Mouse (Mus musculus) forebrain, embryonic 15.5 days (tissue): ENCODE data around the gene Zfp367. TPM values are rescaled to one million over a fixed set of nuclear protein-coding genes. Genes with fewer than 3 reads are reported as not detected.

Experiments
- ATAC-seq: fragments of 200-750 bp; cut with Nextera tagmentation; replicated peaks from 2 replicates; pipeline ENCODE4 v1.8.0; 2017; ENCODE audit warnings: mild to moderate bottlenecking, moderate TSS enrichment, moderate library complexity
- H3K27ac ChIP-seq: fragments of 300-500 bp; sonication (generic); replicated peaks from 2 replicates; pipeline ENCODE4 v1.5.1; 2015; ENCODE audit warnings: mild to moderate bottlenecking, inconsistent platforms
- H3K27me3 ChIP-seq: fragments of 300-500 bp; sonication (generic); 2 replicates; pipeline ENCODE4 v1.6.1; 2015; ENCODE audit warnings: inconsistent platforms
- H3K36me3 ChIP-seq: fragments of 300-500 bp; sonication (generic); 2 replicates; pipeline ENCODE4 v1.6.1; 2015; ENCODE audit warnings: mild to moderate bottlenecking, inconsistent platforms
- H3K4me1 ChIP-seq: fragments of 300-500 bp; sonication (generic); 2 replicates; pipeline ENCODE4 v1.6.1; 2015; ENCODE audit warnings: inconsistent platforms
- H3K4me2 ChIP-seq: fragments of 300-500 bp; sonication (generic); replicated peaks from 2 replicates; pipeline ENCODE4 v1.6.1; 2015; ENCODE audit warnings: mild to moderate bottlenecking, inconsistent platforms
- H3K4me3 ChIP-seq: fragments of 300-500 bp; sonication (generic); 2 replicates; pipeline ENCODE4 v1.5.1; 2015; ENCODE audit warnings: mild to moderate bottlenecking, inconsistent platforms
- H3K9ac ChIP-seq: fragments of 300-500 bp; sonication (generic); replicated peaks from 2 replicates; pipeline ENCODE4 v1.6.1; 2015; ENCODE audit warnings: mild to moderate bottlenecking, inconsistent platforms
- H3K9me3 ChIP-seq: fragments of 300-500 bp; sonication (generic); 2 replicates; pipeline ENCODE4 v1.6.1; 2016; ENCODE audit warnings: inconsistent platforms
- WGBS: fragments of 180-500 bp; shearing (Covaris S2); methylation state at CpG from one replicate; pipeline ENCODE4 v1.1.7; 2015; ENCODE audit warnings: mixed read lengths; 5-methylcytosine and 5-hydroxymethylcytosine counted together
- polyA plus RNA-seq: library from polyadenylated mRNA; unstranded; fragments of >200 nt; fragmentation: Nextera tagmentation; extraction: Ambion mirVana; gene quantifications from 2 replicates; pipeline ENCODE4 v1.2.1, GENCODE M21; 2015

Zfp367 gene
- polyA plus RNA-seq, 1 experiment from 2014 or later, result 12.7 TPM

DNA sequence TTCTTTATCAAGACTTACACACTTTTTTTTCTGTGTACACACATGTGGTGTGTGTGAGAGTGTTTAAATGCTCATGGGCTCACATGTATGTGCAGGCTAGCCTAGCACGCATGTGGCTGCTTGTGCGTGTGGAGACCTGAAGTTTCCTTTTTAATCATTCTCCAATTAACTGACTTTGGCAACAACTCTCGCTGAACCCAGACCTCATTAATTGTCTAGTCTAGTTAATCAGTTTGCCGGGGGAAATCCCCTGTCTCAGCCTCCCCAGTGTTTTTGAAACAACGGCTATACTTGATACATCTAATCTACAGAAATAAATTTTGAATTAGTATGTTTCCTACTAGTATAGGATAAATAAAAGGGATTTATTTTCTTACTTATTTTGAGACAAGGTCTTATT lies 67.0 kb downstream of the Zfp367 start:
- H3K4me2 ChIP-seq, result no peak overlapping the region
- ATAC-seq, result no peak
- WGBS, result 73% methylated on average over 5 of the region's 5 CpGs
- peaks cover 10% of the 10 kb centered on the region for H3K4me1 ChIP-seq
- H3K27me3 ChIP-seq, result no peaks in the 10 kb centered on the region
- H3K9ac ChIP-seq, result no peak overlapping the region
- H3K27ac ChIP-seq, result no peak overlapping the region
- H3K4me3 ChIP-seq, result no peak overlapping the region
- no peaks in the 10 kb centered on the region for H3K9me3 ChIP-seq
- no peaks in the 10 kb centered on the region for H3K36me3 ChIP-seq

DNA sequence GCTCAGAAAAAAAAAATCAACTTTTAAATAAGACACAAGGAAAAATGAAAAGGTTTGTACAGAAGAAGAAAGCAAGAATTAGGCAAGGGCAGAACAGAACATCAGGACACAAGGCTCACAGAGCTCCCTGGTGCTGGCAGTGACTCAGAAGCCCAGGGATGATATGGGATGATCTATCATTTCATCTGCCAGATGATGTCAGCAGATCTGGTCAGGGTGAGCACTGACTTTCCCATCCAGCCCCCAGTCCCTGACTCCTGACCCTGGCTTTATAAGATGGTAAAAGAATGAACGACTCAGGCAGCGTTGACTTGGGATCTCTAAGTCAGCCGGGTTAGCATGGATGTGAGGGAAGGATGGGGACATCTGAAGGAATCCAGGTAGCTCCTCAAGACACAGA lies 69.7 kb downstream of the Zfp367 start:
- H3K9ac ChIP-seq, result no peak overlapping the region
- H3K9me3 ChIP-seq, result no peaks in the 10 kb centered on the region
- no peak overlapping the region for H3K4me3 ChIP-seq
- H3K27ac ChIP-seq, result no peak overlapping the region
- H3K4me2 ChIP-seq, result no peak overlapping the region
- H3K36me3 ChIP-seq, result no peaks in the 10 kb centered on the region
- no peaks in the 10 kb centered on the region for H3K27me3 ChIP-seq
- ATAC-seq, result no peak
- peaks cover 12% of the 10 kb centered on the region for H3K4me1 ChIP-seq
- 87% methylated on average over 3 of the region's 3 CpGs for WGBS

Other genes starting within 250 kb of the Zfp367 start
- not detected in 2 replicates for gene Hsd17b3, start 64.0 kb downstream of the Zfp367 start, polyA plus RNA-seq
- 0.37 and 1.2 TPM in 2 replicates for gene Slc35d2, start 23.8 kb downstream of the Zfp367 start, polyA plus RNA-seq
- gene Habp4, start 8.6 kb upstream of the Zfp367 start, polyA plus RNA-seq, result 17.1 and 18.2 TPM in 2 replicates
- gene Cdc14b, start 122.1 kb upstream of the Zfp367 start, polyA plus RNA-seq, result 2.8 and 3.0 TPM in 2 replicates
- gene Aaed1, start 159.5 kb upstream of the Zfp367 start, polyA plus RNA-seq, result 10.2 and 10.3 TPM in 2 replicates
- gene Ctsl, start 217.7 kb upstream of the Zfp367 start, polyA plus RNA-seq, result 101 and 112 TPM in 2 replicates